11 mouse cellular contexts compared by ENCODE assay signal in the genomic region with DNA sequence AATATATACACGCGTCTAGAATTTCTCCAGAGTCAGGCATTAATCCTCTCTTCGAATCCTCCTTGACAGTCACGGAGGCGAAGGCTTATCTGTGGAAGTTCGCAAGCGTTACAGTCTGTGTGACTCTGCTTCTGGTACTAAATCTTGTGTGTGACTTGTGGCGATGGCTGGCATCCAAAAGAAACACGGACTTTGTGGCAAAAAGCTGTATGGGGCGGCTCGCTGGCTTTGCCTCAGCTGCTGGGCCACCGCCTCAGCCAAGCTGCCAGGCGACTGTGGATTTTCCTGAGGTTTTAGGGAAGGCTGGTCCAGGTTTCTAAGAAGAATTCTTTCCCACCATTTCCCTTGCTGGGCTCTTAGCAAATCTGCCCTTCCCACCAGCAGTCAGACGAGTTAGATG. TPM values are rescaled to one million over a fixed set of nuclear protein-coding genes. Genes with fewer than 3 reads are reported as not detected.
DNase-seq lines count a peak whose midpoint lies in the region; ATAC-seq and TF ChIP-seq lines count a peak whose summit lies in the region.
"Had no signal": no experiment of that assay in that cellular context is flagged by ENCODE, and none has a peak within 500 bp of the region (broad histone marks: within the 10 kb centered on the region; RNA-seq: fewer than 3 reads in every experiment).

No protein-coding gene starts in this region.

- 0 out of 2 replicates have a peak overlapping the region, but pooled peaks have one; percentile 26 for H3K27ac ChIP-seq in heart, embryonic 13.5 days (replicated peaks)
- H3K27ac ChIP-seq in lung, postnatal 0 days (ENCODE audit: low read length), result peak overlapping the region; percentile 78
- H3K27ac ChIP-seq in midbrain, embryonic 13.5 days, result no peak overlapping the region
- H3K27ac ChIP-seq: liver, embryonic 15.5 days had no signal

- DNase-seq in heart, postnatal 25 days (ENCODE audit: low spot score), result no peak
- peak; percentile 38 for DNase-seq in NIH3T3 (ENCODE audit: low read depth)
- DNase-seq in fibroblast of lung, adult 2 months (ENCODE audit: low read depth), result peak; percentile 86
- DNase-seq in lung, postnatal 0 days (ENCODE audit: low spot score), result peak; percentile 49
- no peak for DNase-seq in spleen, postnatal 14 days (ENCODE audit: low spot score in 2 of 2)
- no peak for DNase-seq in spleen, adult 18-20 months

- no peaks in the 10 kb centered on the region for H3K9me3 ChIP-seq in heart, embryonic 13.5 days
- H3K9me3 ChIP-seq in lung, postnatal 0 days (ENCODE audit: low read length), result no peaks in the 10 kb centered on the region
- H3K9me3 ChIP-seq in midbrain, embryonic 13.5 days, result no peaks in the 10 kb centered on the region
- H3K9me3 ChIP-seq: liver, embryonic 15.5 days had no signal

- H3K4me2 ChIP-seq in heart, embryonic 13.5 days, result peak overlapping the region; percentile 16; the same call in 1 of the 2 replicates
- no peak overlapping the region for H3K4me2 ChIP-seq in lung, postnatal 0 days (replicated peaks; ENCODE audit: low read depth, low read length)
- H3K4me2 ChIP-seq in midbrain, embryonic 13.5 days (replicated peaks), result no peak overlapping the region
- H3K4me2 ChIP-seq: heart, embryonic 11.5 days; liver, embryonic 15.5 days had no signal

- H3K36me3 ChIP-seq in heart, embryonic 13.5 days, result no peaks in the 10 kb centered on the region
- no peaks in the 10 kb centered on the region for H3K36me3 ChIP-seq in lung, postnatal 0 days (ENCODE audit: insufficient read depth, low read length)
- no peaks in the 10 kb centered on the region for H3K36me3 ChIP-seq in midbrain, embryonic 13.5 days
- H3K36me3 ChIP-seq: liver, embryonic 15.5 days had no signal

- no peak overlapping the region for H3K4me3 ChIP-seq in heart, embryonic 13.5 days
- no peak overlapping the region for H3K4me3 ChIP-seq in lung, postnatal 0 days (ENCODE audit: low read depth, low read length)
- no peak overlapping the region for H3K4me3 ChIP-seq in midbrain, embryonic 13.5 days (replicated peaks)
- H3K4me3 ChIP-seq: liver, embryonic 15.5 days had no signal

- H3K4me1 ChIP-seq in heart, embryonic 13.5 days, result peaks cover 20% of the 10 kb centered on the region
- no peaks in the 10 kb centered on the region for H3K4me1 ChIP-seq in lung, postnatal 0 days (ENCODE audit: insufficient read depth, low read depth, low read length)
- H3K4me1 ChIP-seq in midbrain, embryonic 13.5 days (replicated peaks), result no peaks in the 10 kb centered on the region

- ATAC-seq in heart, embryonic 13.5 days (ENCODE audit: extremely low read depth, insufficient number of reproducible peaks, low FRiP score, low TSS enrichment), result no peak
- peak; percentile 29; the same call in 1 of the 2 replicates for ATAC-seq in lung, postnatal 0 days
- ATAC-seq in midbrain, embryonic 13.5 days, result no peak
- ATAC-seq: intestine, embryonic 16.5 days had no signal

- peak overlapping the region; percentile 9; the same call in 1 of the 2 replicates for H3K9ac ChIP-seq in heart, embryonic 13.5 days
- no peak overlapping the region for H3K9ac ChIP-seq in lung, postnatal 0 days (replicated peaks; ENCODE audit: low read depth)
- H3K9ac ChIP-seq in midbrain, embryonic 13.5 days (replicated peaks), result no peak overlapping the region
- H3K9ac ChIP-seq: liver, embryonic 15.5 days had no signal

- 51% methylated on average over 14 of the region's 14 CpGs for WGBS in heart, embryonic 13.5 days
- 42% methylated on average over 14 of the region's 14 CpGs for WGBS in lung, postnatal 0 days
- 85% methylated on average over 14 of the region's 14 CpGs for WGBS in midbrain, embryonic 13.5 days

- no peaks in the 10 kb centered on the region for H3K27me3 ChIP-seq in heart, embryonic 13.5 days (replicated peaks)
- no peaks in the 10 kb centered on the region for H3K27me3 ChIP-seq in lung, postnatal 0 days (replicated peaks; ENCODE audit: insufficient read depth, low read length)
- no peaks in the 10 kb centered on the region; the same call in 1 of the 2 replicates for H3K27me3 ChIP-seq in midbrain, embryonic 13.5 days
- H3K27me3 ChIP-seq: liver, embryonic 15.5 days had no signal

- TF ChIP-seq EP300 in lung, postnatal 0 days (IDR thresholded peaks at IDR 0.05), result no peak

- intact Hi-C loops in heart, postnatal 25 days (cut with DNase I), result loop anchor here (1.0 to 5.0 kb wide), 3 partner anchors 23 to 184 kb away; no protein-coding TSS in a partner anchor

- no peak for TF ChIP-seq CTCF in lung, postnatal 0 days (IDR thresholded peaks at IDR 0.05)

RNA-seq across cellular contexts. Expression of gene Slc44a3, which starts 21.1 kb away (rescaled TPM):
- polyA plus RNA-seq in heart, embryonic 13.5 days (2015; fragmentation: Nextera tagmentation; extraction: Ambion mirVana), result 1.0 and 1.1 TPM in 2 replicates
- not detected for total RNA-seq in heart, postnatal 25 days (2021)
- polyA plus RNA-seq in lung, postnatal 0 days (2015; fragmentation: Nextera tagmentation; extraction: Ambion mirVana), result 45.4 and 48.7 TPM in 2 replicates
- 0.82 and 0.86 TPM in 2 replicates for polyA plus RNA-seq in midbrain, embryonic 13.5 days (2015; fragmentation: Nextera tagmentation; extraction: Ambion mirVana)

Comparison
In these comparisons a context has a peak if more than half of its experiments do, and no peak if none do; other contexts are left out.
1. DNase-seq: peak in NIH3T3 (single experiment), fibroblast of lung, adult 2 months (single experiment) and lung, postnatal 0 days (single experiment); none in heart, postnatal 25 days (single experiment), spleen, postnatal 14 days (0 of 2) and spleen, adult 18-20 months (0 of 2).
2. RNA of gene Slc44a3, which starts 21.1 kb away (polyA plus RNA-seq): 45.4 to 48.7 TPM in lung, postnatal 0 days; 1.0 to 1.1 TPM in heart, embryonic 13.5 days and 0.82 to 0.86 TPM in midbrain, embryonic 13.5 days; every median in the first group is over 10 times any median in the second.